Mouse (Mus musculus) heart, embryonic 14.5 days (tissue): ENCODE measurements at regions not wholly inside any gene's neighbourhood (a gene's known extent, or its start where the extent isn't known, plus 50 kb on each side); places are given as distances from the start of the nearest gene placed in this dataset.
"Not testable (repeated sequence)": the region's sequence is repeated elsewhere in the genome, so short reads cannot be mapped to it uniquely, and the experiment has no call there.

Experiments
- ATAC-seq: fragments of 200-750 bp; cut with Nextera tagmentation; 2 replicates; pipeline ENCODE4 v1.8.0; 2017; ENCODE audit warnings: low read depth, moderate TSS enrichment; ENCODE audit not compliant: insufficient number of reproducible peaks, insufficient read depth, low FRiP score
- H3K27ac ChIP-seq, 2 experiments: fragments of 200-500 bp in 1 of 2; fragments of 300-500 bp in 1 of 2; sonication (generic) in 1 of 2; replicated peaks in 1 of 2; 2 replicates each; pipeline ENCODE4 v1.5.1; 2012 to 2014; ENCODE audit warnings: low read depth in 2 of 2, low read length in 2 of 2, control low read depth in 1 of 2, mild to moderate bottlenecking in 1 of 2, mixed read lengths in 1 of 2; ENCODE audit not compliant: control insufficient read depth in 1 of 2, insufficient read depth in 1 of 2
- H3K27me3 ChIP-seq: fragments of 300-500 bp; sonication (generic); 2 replicates; pipeline ENCODE4 v1.6.1; 2014; ENCODE audit warnings: mild to moderate bottlenecking, low read length, control low read depth; ENCODE audit not compliant: control insufficient read depth, insufficient read depth
- H3K36me3 ChIP-seq: fragments of 300-500 bp; sonication (generic); 2 replicates; pipeline ENCODE4 v1.6.1; 2014; ENCODE audit warnings: mild to moderate bottlenecking, control low read depth, low read length, mixed read lengths; ENCODE audit not compliant: control insufficient read depth, insufficient read depth
- H3K4me1 ChIP-seq, 2 experiments: fragments of 200-500 bp in 1 of 2; fragments of 300-500 bp in 1 of 2; sonication (generic) in 1 of 2; 2 replicates each; pipeline ENCODE4 v1.6.1; 2012 to 2014; ENCODE audit warnings: low read length in 2 of 2, control low read depth in 1 of 2, mixed read lengths in 1 of 2; ENCODE audit not compliant: control insufficient read depth in 2 of 2, insufficient read depth in 2 of 2
- H3K4me2 ChIP-seq: fragments of 300-500 bp; sonication (generic); 2 replicates; pipeline ENCODE4 v1.6.1; 2014; ENCODE audit warnings: mild to moderate bottlenecking, low read length
- H3K4me3 ChIP-seq, 2 experiments: fragments of 200-500 bp in 1 of 2; fragments of 300-500 bp in 1 of 2; sonication (generic) in 1 of 2; 2 replicates each; pipeline ENCODE4 v1.5.1; 2012 to 2014; ENCODE audit warnings: low read length in 2 of 2, mild to moderate bottlenecking in 2 of 2, control low read depth in 1 of 2, low read depth in 1 of 2, moderate library complexity in 1 of 2; ENCODE audit not compliant: control insufficient read depth in 1 of 2, insufficient read depth in 1 of 2
- H3K9ac ChIP-seq: fragments of 300-500 bp; sonication (generic); 2 replicates; pipeline ENCODE4 v1.6.1; 2014; ENCODE audit warnings: mild to moderate bottlenecking, low read length
- H3K9me3 ChIP-seq: fragments of 300-500 bp; sonication (generic); 2 replicates; pipeline ENCODE4 v1.6.1; 2016; ENCODE audit warnings: low read length, control low read depth; ENCODE audit not compliant: control insufficient read depth
- WGBS: fragments of 180-500 bp; shearing (Covaris S2); extraction: QIAGEN DNeasy Blood & Tissue Kit; methylation state at CpG from one replicate; pipeline ENCODE4 v1.1.7; 2014; 5-methylcytosine and 5-hydroxymethylcytosine counted together

- H3K27ac ChIP-seq, H3K9me3 ChIP-seq, H3K36me3 ChIP-seq, H3K4me1 ChIP-seq, H3K9ac ChIP-seq, H3K27me3 ChIP-seq, H3K4me2 ChIP-seq, ATAC-seq, H3K4me3 ChIP-seq: not testable (repeated sequence)
Observed at GRCm38 (mm10) chr12:18606126-18606525, 91.8 kb downstream of the 5730507C01Rik start.

GRCm38 (mm10) chr12:18609835-18610234 lies 95.5 kb downstream of the 5730507C01Rik start:
- ATAC-seq = peak; percentile 80
- Histone ChIP-seq H3K4me3 (peak overlapping the region; percentile 66 to 80), H3K9me3 (no peaks in the 10 kb centered on the region), H3K4me1 (no peaks in the 10 kb centered on the region), H3K36me3 (no peaks in the 10 kb centered on the region), H3K27ac (peak overlapping the region; percentile 67 to 76; a peak in 2 of 4 replicates), H3K4me2 (peak overlapping the region; percentile 66), H3K27me3 (no peaks in the 10 kb centered on the region), H3K9ac (peak overlapping the region; percentile 68)
- WGBS = under 1% methylated on average over 27 of the region's 38 CpGs

- not testable (repeated sequence) for ATAC-seq, H3K36me3 ChIP-seq, H3K27me3 ChIP-seq, H3K9me3 ChIP-seq, H3K4me1 ChIP-seq, H3K27ac ChIP-seq
- Histone ChIP-seq H3K9ac (peak overlapping the region; percentile 68), H3K4me3 (peak overlapping the region; percentile 66 to 80), H3K4me2 (peak overlapping the region; percentile 66)
- 1% methylated on average over 23 of the region's 24 CpGs for WGBS
Observed at GRCm38 (mm10) chr12:18610581-18610980, 96.3 kb downstream of the 5730507C01Rik start.
